Mouse (Mus musculus) right cerebral cortex, postnatal 4 days (tissue): Measurements from ENCODE around the gene Agbl4.

ENCODE experiments used
- DNase-seq: peaks from one replicate; pipeline ENCODE4 v3.0.0-alpha.2; 2022

Agbl4 gene

GRCm38 (mm10) chr4:110397618-110398045 lies at the start of gene Agbl4:
TSS of gene Agbl4 (plus strand) at chr4:110397661.
- DNase-seq: peak; percentile 77

- DNase-seq: peak; percentile 6
Measured at GRCm38 (mm10) chr4:110350856-110351177, 46.6 kb upstream of the Agbl4 start.

- DNase-seq: peak; percentile 93
Measured at GRCm38 (mm10) chr4:110351178-110352000, 46.1 kb upstream of the Agbl4 start, which contains the start of gene Elavl4. TSS of gene Elavl4 (minus strand) at chr4:110351909.

- DNase-seq: no peak
Measured at GRCm38 (mm10) chr4:110352001-110352369, 45.5 kb upstream of the Agbl4 start.

GRCm38 (mm10) chr4:110360568-110360967 lies 36.9 kb upstream of the Agbl4 start:
- DNase-seq: no peak

GRCm38 (mm10) chr4:110396221-110396620 lies 1.2 kb upstream of the Agbl4 start:
- DNase-seq: no peak

- no peak for DNase-seq
Measured at GRCm38 (mm10) chr4:110420306-110420705, 22.8 kb downstream of the Agbl4 start.

- no peak for DNase-seq
Measured at GRCm38 (mm10) chr4:110427653-110428052, 30.2 kb downstream of the Agbl4 start.

GRCm38 (mm10) chr4:110494371-110494770 lies 96.9 kb downstream of the Agbl4 start:
- peak; percentile 3 for DNase-seq

GRCm38 (mm10) chr4:110529804-110530203 lies 132.3 kb downstream of the Agbl4 start:
- DNase-seq: no peak

- DNase-seq: no peak
Measured at GRCm38 (mm10) chr4:110549223-110549622, 151.8 kb downstream of the Agbl4 start.

- DNase-seq: no peak
Measured at GRCm38 (mm10) chr4:110597726-110598283, 200.3 kb downstream of the Agbl4 start.

GRCm38 (mm10) chr4:110641417-110641816 lies 244.0 kb downstream of the Agbl4 start:
- no peak for DNase-seq

- DNase-seq: no peak
Measured at GRCm38 (mm10) chr4:110662940-110663339, 265.5 kb downstream of the Agbl4 start.

- DNase-seq: no peak
Measured at GRCm38 (mm10) chr4:110674121-110674520, 276.7 kb downstream of the Agbl4 start.

GRCm38 (mm10) chr4:110735141-110735540 lies 337.7 kb downstream of the Agbl4 start:
- DNase-seq: no peak

GRCm38 (mm10) chr4:110757941-110758340 lies 360.5 kb downstream of the Agbl4 start:
- no peak for DNase-seq

GRCm38 (mm10) chr4:110788596-110788995 lies 391.1 kb downstream of the Agbl4 start:
- DNase-seq: no peak

- peak; percentile 42 for DNase-seq
Measured at GRCm38 (mm10) chr4:110799902-110800301, 402.4 kb downstream of the Agbl4 start.

- DNase-seq: no peak
Measured at GRCm38 (mm10) chr4:110810947-110811346, 413.5 kb downstream of the Agbl4 start.

GRCm38 (mm10) chr4:110832776-110833175 lies 435.3 kb downstream of the Agbl4 start:
- DNase-seq: no peak

GRCm38 (mm10) chr4:110879719-110880443 lies 482.4 kb downstream of the Agbl4 start:
- DNase-seq: no peak

GRCm38 (mm10) chr4:110916061-110916460 lies 518.6 kb downstream of the Agbl4 start:
- DNase-seq: peak; percentile 5

GRCm38 (mm10) chr4:110916565-110916964 lies 519.1 kb downstream of the Agbl4 start:
- DNase-seq: no peak
